Mouse (Mus musculus): ENCODE measurements at regions not wholly inside any gene's neighbourhood (a gene's known extent, or its start where the extent isn't known, plus 50 kb on each side); places are given as distances from the start of the nearest gene placed in this dataset.

GRCm38 (mm10) chr15:96153489-96153888, 133.8 kb upstream of the Arid2 start:
- TF ChIP-seq CTCF (IDR thresholded peaks at IDR 0.05; ENCODE audit: borderline replicate concordance, insufficient read depth, low read length) (no peak), POLR2A (IDR thresholded peaks at IDR 0.05; ENCODE audit: low read depth, low read length) (no peak)

Measured in embryonic fibroblast, embryonic 13.5 days (primary cell).